In the genomic region with DNA sequence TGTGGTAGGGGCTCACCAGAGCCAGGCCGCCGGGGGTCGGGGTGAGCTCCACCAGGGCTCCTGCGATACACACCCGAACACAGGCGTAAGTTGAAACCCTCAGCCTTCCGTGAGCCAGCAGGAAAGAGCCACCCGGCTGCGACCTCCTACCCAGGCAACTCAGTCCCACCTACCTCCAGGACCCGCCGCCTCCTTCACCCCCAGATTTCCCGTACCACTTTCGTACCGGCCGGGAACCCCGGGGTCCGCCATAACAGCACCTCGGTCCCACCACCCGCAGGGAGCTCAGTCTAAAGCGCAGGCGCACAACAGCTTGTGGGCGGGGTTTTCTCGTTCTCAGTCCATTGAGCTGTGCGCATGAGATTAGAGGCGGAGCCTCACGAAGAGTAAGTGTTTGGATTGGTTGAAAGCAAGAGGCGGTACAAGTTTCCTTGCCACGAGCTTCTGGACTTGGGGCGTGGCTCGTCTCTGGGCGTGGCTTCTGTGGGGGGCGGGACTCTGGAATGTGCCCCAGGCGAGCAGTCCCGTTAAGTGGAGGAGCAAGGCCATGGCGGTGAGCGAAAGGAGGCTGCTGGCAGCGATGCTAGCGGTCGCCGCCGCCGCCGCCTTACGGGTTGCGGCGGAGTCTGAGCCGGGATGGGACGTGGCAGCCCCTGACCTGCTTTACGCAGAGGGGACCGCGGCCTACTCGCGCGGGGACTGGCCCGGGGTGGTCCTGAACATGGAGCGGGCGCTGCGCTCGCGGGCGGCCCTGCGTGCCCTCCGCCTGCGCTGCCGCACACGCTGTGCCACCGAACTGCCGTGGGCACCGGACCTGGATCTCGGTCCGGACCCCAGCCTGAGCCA, we compare ENCODE assay signal across 8 mouse cellular contexts. TPM values are rescaled to one million over a fixed set of nuclear protein-coding genes. Genes with fewer than 3 reads are reported as not detected.
DNase-seq lines count a peak whose midpoint lies in the region; ATAC-seq and TF ChIP-seq lines count a peak whose summit lies in the region.

A gene (minus strand): TSS at position 303 of the 846 bp plus-strand sequence.
A gene (plus strand): TSS at position 506 of the 846 bp plus-strand sequence.

- peaks cover 0 to 4% of the 10 kb centered on the region in 2 experiments; a peak in 2 of 4 replicates for H3K4me1 ChIP-seq in ES-E14 (ENCODE audit: control insufficient read depth in 2 of 2, insufficient read depth in 2 of 2, low read length in 2 of 2, poor library complexity in 1 of 2)
- H3K4me1 ChIP-seq in forebrain, embryonic 15.5 days: peaks cover 22% of the 10 kb centered on the region
- no peaks in the 10 kb centered on the region for H3K4me1 ChIP-seq in lung, adult 2 months (ENCODE audit: control insufficient read depth, insufficient read depth, low read length)

- H3K9ac ChIP-seq in ES-E14 (ENCODE audit: insufficient read depth, low read depth, low read length, poor library complexity, severe bottlenecking): peak within 1 kb of the TSS; percentile 95
- peak within 1 kb of the TSS; percentile 82 for H3K9ac ChIP-seq in forebrain, embryonic 15.5 days (replicated peaks)

- peak; percentile 76; the same call in 1 of the 2 replicates for TF ChIP-seq POLR2A in lung, adult 2 months (IDR thresholded peaks at IDR 0.05; ENCODE audit: borderline replicate concordance, extremely low read depth, low read depth, low read length)

- peak within 1 kb of the TSS; percentile 96 for H3K4me2 ChIP-seq in forebrain, embryonic 15.5 days (replicated peaks)

- peak; percentile 100 for DNase-seq in ES-E14 (ENCODE audit: low read depth, low spot score)
- peak; percentile 99 for DNase-seq in cerebellum, adult 11-12 months
- peak; percentile 98 for DNase-seq in heart, postnatal 25 days (ENCODE audit: low spot score)
- DNase-seq in layer of hippocampus, adult 18-20 months (ENCODE audit: low spot score in 2 of 2): peak; percentile 98 to 99
- peak; percentile 99 for DNase-seq in lung, adult 2 months
- DNase-seq in thymus, adult 18-20 months: peak; percentile 99 to 100

- in situ Hi-C loops in ES-E14 (cut with MboI; ENCODE audit: low sequenced_read_pairs in 2 of 2, unreplicated experiment in 2 of 2): no loop called here

- no peak for TF ChIP-seq CTCF in lung, adult 2 months (IDR thresholded peaks at IDR 0.05; ENCODE audit: insufficient read depth, low read length)

- peaks cover 3% of the 10 kb centered on the region; the same call in 1 of the 2 replicates for H3K36me3 ChIP-seq in ES-E14 (ENCODE audit: control insufficient read depth, insufficient read depth, low read length, poor library complexity, severe bottlenecking)
- H3K36me3 ChIP-seq in forebrain, embryonic 15.5 days: peaks cover 9% of the 10 kb centered on the region

- H3K4me3 ChIP-seq in ES-E14 (ENCODE audit: insufficient read depth in 1 of 2, low read depth in 1 of 2, low read length in 2 of 2, poor library complexity in 1 of 2, severe bottlenecking in 1 of 2): peak within 1 kb of the TSS; percentile 85 to 98
- peak within 1 kb of the TSS; percentile 95 for H3K4me3 ChIP-seq in forebrain, embryonic 15.5 days
- H3K4me3 ChIP-seq in lung, adult 2 months (replicated peaks; ENCODE audit: extremely low read depth, low read depth, low read length): peak within 1 kb of the TSS; percentile 96

- under 1% methylated on average over 71 of the region's 71 CpGs for WGBS in forebrain, embryonic 15.5 days
- WGBS in lung, adult 2 months: under 1% methylated on average over 71 of the region's 71 CpGs

- intact Hi-C loops in heart, postnatal 25 days (cut with DNase I): loop anchor here (5.0 kb wide), 1 partner anchor 1785 kb away; a partner anchor contains a TSS

- peak; percentile 96 for ATAC-seq in forebrain, embryonic 15.5 days (replicated peaks)
- ATAC-seq in neutrophil, adult 5-6 weeks (ENCODE audit: extremely low read depth, insufficient number of reproducible peaks, low FRiP score, poor library complexity, severe bottlenecking): peak; percentile 99

- H3K27ac ChIP-seq in ES-E14 (ENCODE audit: insufficient read depth, low read depth, low read length, poor library complexity, severe bottlenecking): no peak within 1 kb of the TSS
- H3K27ac ChIP-seq in forebrain, embryonic 15.5 days (replicated peaks): peak within 1 kb of the TSS; percentile 72

- H3K27me3 ChIP-seq in forebrain, embryonic 15.5 days: no peaks in the 10 kb centered on the region

- H3K9me3 ChIP-seq in ES-E14 (ENCODE audit: control insufficient read depth, insufficient read depth, low read depth, low read length): no peaks in the 10 kb centered on the region
- H3K9me3 ChIP-seq in forebrain, embryonic 15.5 days: no peaks in the 10 kb centered on the region

TF ChIP-seq in ES-E14, 5 proteins besides CTCF, POLR2A, EP300 and RAD21:
- TF ChIP-seq ZC3H11A (IDR thresholded peaks at IDR 0.05; ENCODE audit: borderline replicate concordance, low read depth, low read length) (no peak), MAFK (IDR thresholded peaks at IDR 0.05; ENCODE audit: insufficient read depth, low read depth, low read length) (no peak), ZNF384 (IDR thresholded peaks at IDR 0.05; ENCODE audit: low read depth, low read length) (no peak), HCFC1 (IDR thresholded peaks at IDR 0.05; ENCODE audit: borderline replicate concordance, insufficient read depth, low read length) (peak; percentile 45; the same call in 1 of the 2 replicates)

RNA-seq across cellular contexts. Expression of the first gene that starts in this region (rescaled TPM):
- total RNA-seq in ES-E14 (2012; rRNA removed): 17.1 and 18.3 TPM in 2 replicates
- polyA plus RNA-seq in forebrain, embryonic 15.5 days (2015; fragmentation: Nextera tagmentation; extraction: Ambion mirVana): 31.5 and 32.8 TPM in 2 replicates
- 10 to 100 TPM; 21.5 to 23.5 TPM for total RNA-seq in heart, postnatal 25 days (2021)
- total RNA-seq in layer of hippocampus, adult 18-20 months (2021): 10 to 100 TPM; 29.3 to 36.5 TPM
- 3.4 and 6.5 TPM in 2 replicates for polyA plus RNA-seq in lung, adult 2 months (2012; rRNA removed)
- 5.9 and 8.1 TPM in 2 replicates for total RNA-seq in neutrophil, adult 5-6 weeks (2017)

RNA-seq across cellular contexts. Expression of the second gene that starts in this region (rescaled TPM):
- 61.9 and 113 TPM in 2 replicates for total RNA-seq in ES-E14 (2012; rRNA removed)
- polyA plus RNA-seq in forebrain, embryonic 15.5 days (2015; fragmentation: Nextera tagmentation; extraction: Ambion mirVana): 8.3 and 9.2 TPM in 2 replicates
- total RNA-seq in heart, postnatal 25 days (2021): 10 to 100 TPM; 15.0 to 15.7 TPM
- 1 to 10 TPM; 7.7 to 8.5 TPM for total RNA-seq in layer of hippocampus, adult 18-20 months (2021)
- 22.4 and 24.0 TPM in 2 replicates for polyA plus RNA-seq in lung, adult 2 months (2012; rRNA removed)
- total RNA-seq in neutrophil, adult 5-6 weeks (2017): 1.9 and 3.7 TPM in 2 replicates
